Mouse (Mus musculus): ENCODE measurements at regions not wholly inside any gene's neighbourhood (a gene's known extent, or its start where the extent isn't known, plus 50 kb on each side); places are given as distances from the start of the nearest gene placed in this dataset.

GRCm38 (mm10) chr13:59393231-59393938 is 191.6 kb downstream of the Agtpbp1 start:
- peak in 1 of 2 experiments; percentile 41 for DNase-seq (ENCODE audit: low spot score in 2 of 2)

GRCm38 (mm10) chr13:59392828-59393227 is 192.2 kb downstream of the Agtpbp1 start:
- DNase-seq (ENCODE audit: low spot score in 2 of 2), result no peak

- DNase-seq (ENCODE audit: low spot score in 2 of 2), result no peak
Measured at GRCm38 (mm10) chr13:59387627-59388325, 197.3 kb downstream of the Agtpbp1 start.

- no peak for DNase-seq (ENCODE audit: low spot score in 2 of 2)
Measured at GRCm38 (mm10) chr13:59386935-59387540, 198.0 kb downstream of the Agtpbp1 start.

GRCm38 (mm10) chr13:59385824-59386223 is 199.2 kb downstream of the Agtpbp1 start:
- DNase-seq (ENCODE audit: low spot score in 2 of 2), result no peak

- DNase-seq (ENCODE audit: low spot score in 2 of 2), result no peak
Measured at GRCm38 (mm10) chr13:59370141-59370816, 214.7 kb downstream of the Agtpbp1 start.

- DNase-seq (ENCODE audit: low spot score in 2 of 2), result no peak
Measured at GRCm38 (mm10) chr13:59368550-59369449, 216.2 kb downstream of the Agtpbp1 start.

GRCm38 (mm10) chr13:59365460-59365859 is 219.6 kb downstream of the Agtpbp1 start:
- peak; percentile 55 to 63 for DNase-seq (ENCODE audit: low spot score in 2 of 2)

GRCm38 (mm10) chr13:59363428-59363827 is 221.6 kb downstream of the Agtpbp1 start:
- no peak for DNase-seq (ENCODE audit: low spot score in 2 of 2)

- DNase-seq (ENCODE audit: low spot score in 2 of 2), result peak in 1 of 2 experiments; percentile 14
Measured at GRCm38 (mm10) chr13:59361323-59361722, 223.7 kb downstream of the Agtpbp1 start.

- no peak for DNase-seq (ENCODE audit: low spot score in 2 of 2)
Measured at GRCm38 (mm10) chr13:59360026-59360425, 225.0 kb downstream of the Agtpbp1 start.

- no peak for DNase-seq (ENCODE audit: low spot score in 2 of 2)
Measured at GRCm38 (mm10) chr13:59358421-59358820, 226.6 kb downstream of the Agtpbp1 start.

- no peak for DNase-seq (ENCODE audit: low spot score in 2 of 2)
Measured at GRCm38 (mm10) chr13:59351461-59351860, 233.6 kb downstream of the Agtpbp1 start.

- DNase-seq (ENCODE audit: low spot score in 2 of 2), result no peak
Measured at GRCm38 (mm10) chr13:59350613-59351150, 234.3 kb downstream of the Agtpbp1 start.

- no peak for DNase-seq (ENCODE audit: low spot score in 2 of 2)
Measured at GRCm38 (mm10) chr13:59348510-59348909, 236.5 kb downstream of the Agtpbp1 start.

- no peak for DNase-seq (ENCODE audit: low spot score in 2 of 2)
Measured at GRCm38 (mm10) chr13:59341871-59342270, 243.2 kb downstream of the Agtpbp1 start.

- DNase-seq (ENCODE audit: low spot score in 2 of 2), result no peak
Measured at GRCm38 (mm10) chr13:59338436-59338835, 246.6 kb downstream of the Agtpbp1 start.

GRCm38 (mm10) chr13:59323933-59324332 is 261.1 kb downstream of the Agtpbp1 start:
- no peak for DNase-seq (ENCODE audit: low spot score in 2 of 2)

GRCm38 (mm10) chr13:59323441-59323840 is 261.6 kb downstream of the Agtpbp1 start:
- DNase-seq (ENCODE audit: low spot score in 2 of 2), result no peak

GRCm38 (mm10) chr13:59320261-59320660 is 264.8 kb downstream of the Agtpbp1 start:
- no peak for DNase-seq (ENCODE audit: low spot score in 2 of 2)
